ENCODE assay signal across 13 mouse cellular contexts in the genomic region with DNA sequence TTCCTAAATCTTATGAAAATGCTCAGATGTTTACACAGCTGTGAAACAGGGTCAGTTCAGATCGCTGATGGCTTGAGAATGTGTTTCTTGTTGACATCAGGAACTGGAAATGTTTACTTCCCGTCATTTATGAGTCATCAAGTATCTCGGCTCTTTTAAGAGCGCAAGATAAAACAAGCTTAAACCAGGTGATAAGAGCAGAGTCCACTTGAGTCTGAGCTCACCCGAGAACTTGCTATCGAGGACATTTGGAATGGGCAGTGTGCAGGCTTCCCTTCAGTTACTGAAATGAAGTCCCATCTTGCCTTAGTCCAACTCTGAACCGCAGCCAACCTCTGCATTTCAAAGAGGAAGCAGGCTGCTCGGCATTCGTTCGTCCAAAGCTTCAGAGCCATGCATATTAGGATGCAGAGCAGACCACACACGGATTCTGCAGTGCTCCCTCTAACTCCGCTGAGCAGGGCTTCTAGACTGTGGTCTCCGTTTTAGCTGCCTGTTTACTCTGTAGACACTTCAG. TPM values are rescaled to one million over a fixed set of nuclear protein-coding genes. Genes with fewer than 3 reads are reported as not detected.
DNase-seq lines count a peak whose midpoint lies in the region; ATAC-seq lines count a peak whose summit lies in the region.
"Had no signal": no experiment of that assay in that cellular context is flagged by ENCODE, and none has a peak within 500 bp of the region (broad histone marks: within the 10 kb centered on the region; RNA-seq: fewer than 3 reads in every experiment).

No protein-coding gene starts in this region.

- H3K4me1 ChIP-seq in embryonic facial prominence, embryonic 14.5 days (ENCODE audit: control insufficient read depth, insufficient read depth, low read length) = no peaks in the 10 kb centered on the region
- peaks cover 12% of the 10 kb centered on the region; the same call in 1 of the 2 replicates for H3K4me1 ChIP-seq in intestine, embryonic 14.5 days (replicated peaks; ENCODE audit: control insufficient read depth, insufficient read depth, low read length)
- peaks cover 40% of the 10 kb centered on the region for H3K4me1 ChIP-seq in megakaryocyte, embryonic 14.5 days
- H3K4me1 ChIP-seq: midbrain, embryonic 10.5 days had no signal

- ATAC-seq in embryonic facial prominence, embryonic 14.5 days (ENCODE audit: low read depth) = no peak
- ATAC-seq in intestine, embryonic 14.5 days (replicated peaks; ENCODE audit: low FRiP score, low TSS enrichment, low read depth) = 0 out of 2 replicates have a peak, but pooled peaks have one; percentile 27
- ATAC-seq in erythroblast, adult 5-6 weeks (replicated peaks; ENCODE audit: low FRiP score, poor library complexity, severe bottlenecking) = no peak
- ATAC-seq: Patski had no signal

- DNase-seq in layer of hippocampus, postnatal 10 days (ENCODE audit: low spot score in 2 of 2) = peak; percentile 22 to 37
- DNase-seq in layer of hippocampus, adult 18-20 months (ENCODE audit: low spot score in 2 of 2) = no peak
- DNase-seq in embryonic facial prominence, embryonic 14.5 days (ENCODE audit: low spot score) = peak; percentile 58
- DNase-seq in intestine, embryonic 14.5 days (ENCODE audit: low spot score) = no peak
- DNase-seq in cerebellum, adult 9-10 months = no peak
- no peak for DNase-seq in spleen, adult 12 weeks (ENCODE audit: low spot score)
- DNase-seq: cerebellum, adult 11 months had no signal

- H3K9ac ChIP-seq in embryonic facial prominence, embryonic 14.5 days (ENCODE audit: low read depth, low read length) = no peak overlapping the region
- H3K9ac ChIP-seq in intestine, embryonic 14.5 days (ENCODE audit: low read length) = no peak overlapping the region

- no peaks in the 10 kb centered on the region for H3K9me3 ChIP-seq in embryonic facial prominence, embryonic 14.5 days (ENCODE audit: control insufficient read depth, low read length)
- no peaks in the 10 kb centered on the region for H3K9me3 ChIP-seq in intestine, embryonic 14.5 days (ENCODE audit: control insufficient read depth, low read length)
- H3K9me3 ChIP-seq in megakaryocyte, embryonic 14.5 days = no peaks in the 10 kb centered on the region
- H3K9me3 ChIP-seq: midbrain, embryonic 10.5 days had no signal

- H3K27ac ChIP-seq in embryonic facial prominence, embryonic 14.5 days (replicated peaks; ENCODE audit: low read depth, low read length) = no peak overlapping the region
- H3K27ac ChIP-seq in intestine, embryonic 14.5 days (ENCODE audit: low read depth) = peak overlapping the region; percentile 38; the same call in 1 of the 2 replicates
- H3K27ac ChIP-seq: layer of hippocampus, adult 2 months; midbrain, embryonic 10.5 days had no signal

- H3K36me3 ChIP-seq in embryonic facial prominence, embryonic 14.5 days (ENCODE audit: control insufficient read depth, insufficient read depth, low read length) = no peaks in the 10 kb centered on the region
- no peaks in the 10 kb centered on the region for H3K36me3 ChIP-seq in intestine, embryonic 14.5 days (ENCODE audit: control insufficient read depth, insufficient read depth, low read length)
- no peaks in the 10 kb centered on the region for H3K36me3 ChIP-seq in megakaryocyte, embryonic 14.5 days (replicated peaks; ENCODE audit: low read length)
- H3K36me3 ChIP-seq: midbrain, embryonic 10.5 days had no signal

- H3K4me2 ChIP-seq in embryonic facial prominence, embryonic 14.5 days (ENCODE audit: low read depth, low read length) = no peak overlapping the region
- H3K4me2 ChIP-seq in intestine, embryonic 14.5 days (ENCODE audit: low read length) = peak overlapping the region; percentile 11; the same call in 1 of the 2 replicates

- H3K27me3 ChIP-seq in embryonic facial prominence, embryonic 14.5 days (replicated peaks; ENCODE audit: control insufficient read depth, insufficient read depth, low read length) = no peaks in the 10 kb centered on the region
- H3K27me3 ChIP-seq in intestine, embryonic 14.5 days (replicated peaks; ENCODE audit: control insufficient read depth, insufficient read depth, low read length) = no peaks in the 10 kb centered on the region
- H3K27me3 ChIP-seq in megakaryocyte, embryonic 14.5 days (replicated peaks) = no peaks in the 10 kb centered on the region
- H3K27me3 ChIP-seq: Patski had no signal

- no peak overlapping the region for H3K4me3 ChIP-seq in embryonic facial prominence, embryonic 14.5 days (ENCODE audit: low read depth, low read length)
- no peak overlapping the region for H3K4me3 ChIP-seq in intestine, embryonic 14.5 days (ENCODE audit: low read depth, low read length)
- H3K4me3 ChIP-seq in megakaryocyte, embryonic 14.5 days (replicated peaks) = peak overlapping the region; percentile 83
- H3K4me3 ChIP-seq: layer of hippocampus, adult 2 months; midbrain, embryonic 10.5 days had no signal

- WGBS in embryonic facial prominence, embryonic 14.5 days = 52% methylated on average over 13 of the region's 13 CpGs
- WGBS in intestine, embryonic 14.5 days = 22% methylated on average over 13 of the region's 13 CpGs

RNA-seq across cellular contexts. Expression of a gene that starts 37.0 kb away (rescaled TPM):
- 1 to 10 TPM; 1.0 to 1.8 TPM for total RNA-seq in layer of hippocampus, postnatal 10 days (2021)
- 1 to 10 TPM; 1.0 to 1.3 TPM for total RNA-seq in layer of hippocampus, adult 18-20 months (2021)
- 2.0 and 2.1 TPM in 2 replicates for polyA plus RNA-seq in embryonic facial prominence, embryonic 14.5 days (2014; fragmentation: Nextera tagmentation; extraction: Ambion mirVana)
- polyA plus RNA-seq in intestine, embryonic 14.5 days (2014; fragmentation: Nextera tagmentation; extraction: Ambion mirVana) = 11.7 and 12.0 TPM in 2 replicates
- not detected in 2 replicates for polyA plus RNA-seq in megakaryocyte, embryonic 14.5 days (2012; ENCODE audit: insufficient read depth, low replicate concordance)
- total RNA-seq in erythroblast, adult 5-6 weeks (2015; ENCODE audit: low replicate concordance) = not detected in 2 replicates
- total RNA-seq in erythroblast, adult 5-6 weeks (2017; ENCODE audit: low replicate concordance) = not detected in 2 replicates
- polyA plus RNA-seq: midbrain, embryonic 10.5 days had no signal

RNA-seq across cellular contexts. Expression of a gene that starts 42.6 kb away (rescaled TPM):
- total RNA-seq in layer of hippocampus, postnatal 10 days (2021) = under 1 TPM in 1 of 2 experiments, not detected in 1; 0.21 TPM
- total RNA-seq in layer of hippocampus, adult 18-20 months (2021) = not detected
- polyA plus RNA-seq in embryonic facial prominence, embryonic 14.5 days (2014; fragmentation: Nextera tagmentation; extraction: Ambion mirVana) = 0.10 TPM in 1 of 2 replicates, not detected in the other
- polyA plus RNA-seq in intestine, embryonic 14.5 days (2014; fragmentation: Nextera tagmentation; extraction: Ambion mirVana) = 0.18 and 0.20 TPM in 2 replicates
- 0.73 and 2.2 TPM in 2 replicates for polyA plus RNA-seq in megakaryocyte, embryonic 14.5 days (2012; ENCODE audit: insufficient read depth, low replicate concordance)
- not detected in 2 replicates for total RNA-seq in erythroblast, adult 5-6 weeks (2015; ENCODE audit: low replicate concordance)
- not detected in 2 replicates for total RNA-seq in erythroblast, adult 5-6 weeks (2017; ENCODE audit: low replicate concordance)
- total RNA-seq: layer of hippocampus, adult 2 months had no signal
- polyA plus RNA-seq: midbrain, embryonic 10.5 days; spleen, adult 2 months had no signal

Comparison
In these comparisons a context has a peak if more than half of its experiments do, and no peak if none do; other contexts are left out.
1. DNase-seq: peak in layer of hippocampus, postnatal 10 days (2 of 2) and embryonic facial prominence, embryonic 14.5 days (single experiment); none in layer of hippocampus, adult 18-20 months (0 of 2), intestine, embryonic 14.5 days (single experiment), cerebellum, adult 9-10 months (single experiment) and spleen, adult 12 weeks (single experiment).